Mouse (Mus musculus): ENCODE data around the gene Kif3a.

DNA sequence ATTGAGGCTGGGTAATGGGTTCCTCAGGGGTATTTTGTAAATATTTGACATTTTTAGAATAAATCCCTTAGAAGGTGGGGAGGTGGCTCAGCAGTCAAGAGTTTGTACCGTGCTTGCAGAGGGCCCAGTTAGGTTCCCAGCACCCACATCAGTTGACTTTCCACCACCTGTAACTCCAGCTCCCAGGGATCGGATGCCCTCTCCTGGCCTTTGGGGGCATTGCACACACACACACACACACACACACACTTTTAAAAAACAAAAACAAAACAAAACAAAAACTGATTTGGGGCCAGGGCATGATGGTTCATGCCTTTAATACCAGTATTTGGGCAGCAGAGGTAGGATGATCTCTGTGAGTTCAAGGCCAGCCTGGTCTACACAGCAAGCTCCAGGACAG lies 56.9 kb downstream of the Kif3a start:
- TF ChIP-seq CTCF (IDR thresholded peaks at IDR 0.05; ENCODE audit: low read depth, low read length) (no peak), GATA2 (IDR thresholded peaks at IDR 0.05; ENCODE audit: borderline replicate concordance, low read depth, low read length) (no peak), GATA1 (IDR thresholded peaks at IDR 0.05; ENCODE audit: borderline replicate concordance, low read length) (no peak)
